Mouse (Mus musculus): ENCODE results near the gene Rhox2f. TPM values are rescaled to one million over a fixed set of nuclear protein-coding genes. Genes with fewer than 3 reads are reported as not detected.
"Not testable (repeated sequence)": the region's sequence is repeated elsewhere in the genome, so short reads cannot be mapped to it uniquely, and the experiment has no call there.

Rhox2f gene
- polyA plus RNA-seq (2015; fragmentation: Nextera tagmentation; extraction: Ambion mirVana), result not detected in 2 replicates

- not testable (repeated sequence) for H3K27me3 ChIP-seq (replicated peaks); H3K27ac ChIP-seq; ATAC-seq (replicated peaks); H3K4me3 ChIP-seq; H3K36me3 ChIP-seq (replicated peaks); H3K4me1 ChIP-seq; H3K9ac ChIP-seq; H3K4me2 ChIP-seq; H3K9me3 ChIP-seq
- WGBS, result 90% methylated on average over 8 of the region's 8 CpGs
Measured at GRCm38 (mm10) chrX:37571105-37571504, at the start of gene Rhox2f. Rhox2f (plus strand) TSS chrX:37571405.

GRCm38 (mm10) chrX:37530152-37530551, 41.1 kb upstream of the Rhox2f start, which contains the start of gene Rhox2e:
Rhox2e (plus strand) TSS chrX:37530452.
- H3K4me3 ChIP-seq; H3K9ac ChIP-seq; H3K4me2 ChIP-seq; H3K4me1 ChIP-seq; H3K36me3 ChIP-seq (replicated peaks); H3K27me3 ChIP-seq (replicated peaks); ATAC-seq (replicated peaks); H3K9me3 ChIP-seq; H3K27ac ChIP-seq: not testable (repeated sequence)
- WGBS, result 85% methylated on average over 2 of the region's 8 CpGs

- H3K27ac ChIP-seq; H3K36me3 ChIP-seq (replicated peaks); H3K9ac ChIP-seq; H3K4me2 ChIP-seq; H3K4me3 ChIP-seq; H3K4me1 ChIP-seq; H3K9me3 ChIP-seq; ATAC-seq (replicated peaks); H3K27me3 ChIP-seq (replicated peaks): not testable (repeated sequence)
- WGBS, result no CpG with 5 or more reads among the region's 4 CpGs
Measured at GRCm38 (mm10) chrX:37541719-37542118, 29.5 kb upstream of the Rhox2f start, which contains the start of gene Rhox3e. Rhox3e (plus strand) TSS chrX:37542019.

- H3K36me3 ChIP-seq (replicated peaks); H3K4me2 ChIP-seq; H3K4me3 ChIP-seq; H3K27me3 ChIP-seq (replicated peaks); H3K9ac ChIP-seq; H3K9me3 ChIP-seq; H3K4me1 ChIP-seq; H3K27ac ChIP-seq; ATAC-seq (replicated peaks): not testable (repeated sequence)
- WGBS, result 99% methylated on average over 9 of the region's 18 CpGs
Measured at GRCm38 (mm10) chrX:37557112-37557511, 14.1 kb upstream of the Rhox2f start, which contains the start of gene Rhox4e. Rhox4e (plus strand) TSS chrX:37557412.

GRCm38 (mm10) chrX:37572638-37573037, 1.4 kb downstream of the Rhox2f start:
- H3K4me3 ChIP-seq; H3K27me3 ChIP-seq (replicated peaks); H3K4me2 ChIP-seq; H3K36me3 ChIP-seq (replicated peaks); H3K4me1 ChIP-seq; H3K9ac ChIP-seq; H3K9me3 ChIP-seq; H3K27ac ChIP-seq; ATAC-seq (replicated peaks): not testable (repeated sequence)
- WGBS, result 74% methylated on average over 2 of the region's 2 CpGs

DNA sequence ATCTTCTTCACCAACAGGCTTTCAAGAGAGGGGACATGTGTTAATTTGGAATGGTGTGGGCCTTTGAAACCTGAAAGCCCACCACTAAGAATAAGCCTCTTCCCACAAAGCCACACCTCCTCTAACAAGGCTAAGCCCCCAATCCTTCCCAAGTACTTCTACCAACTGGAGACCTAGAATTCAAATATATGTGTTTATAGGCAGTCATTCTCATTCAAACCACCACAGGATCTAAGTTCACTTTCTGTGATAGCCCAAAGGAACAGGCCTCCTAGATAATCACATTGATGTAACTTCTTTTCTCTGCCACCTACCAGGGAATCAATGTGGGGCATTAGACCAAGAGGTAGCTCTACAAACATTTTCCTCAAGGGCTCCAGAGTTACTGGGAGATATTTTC, 9.5 kb downstream of the Rhox2f start, which contains the start of gene Rhox3f:
Rhox3f (plus strand) TSS at position 301 of the 400 bp plus-strand sequence.
- not testable (repeated sequence) for H3K27me3 ChIP-seq (replicated peaks); H3K9me3 ChIP-seq; H3K27ac ChIP-seq; H3K4me2 ChIP-seq; ATAC-seq (replicated peaks); H3K4me3 ChIP-seq; H3K9ac ChIP-seq; H3K4me1 ChIP-seq; H3K36me3 ChIP-seq (replicated peaks)

- not testable (repeated sequence) for H3K9ac ChIP-seq; H3K27ac ChIP-seq; H3K36me3 ChIP-seq (replicated peaks); H3K4me3 ChIP-seq; ATAC-seq (replicated peaks); H3K9me3 ChIP-seq; H3K27me3 ChIP-seq (replicated peaks); H3K4me1 ChIP-seq; H3K4me2 ChIP-seq
- 97% methylated on average over 16 of the region's 19 CpGs for WGBS
Measured at GRCm38 (mm10) chrX:37607604-37608003, 36.4 kb downstream of the Rhox2f start, which contains the start of gene Rhox4f. Rhox4f (minus strand) TSS chrX:37607704.

Other genes with a start within 250 kb of the Rhox2f start
- gene Rhox3a2, start 191.4 kb upstream of the Rhox2f start, polyA plus RNA-seq (2015; fragmentation: Nextera tagmentation; extraction: Ambion mirVana), result not detected in 2 replicates
- not detected in 2 replicates for gene Rhox4a2, start 180.6 kb upstream of the Rhox2f start, polyA plus RNA-seq (2015; fragmentation: Nextera tagmentation; extraction: Ambion mirVana)
- gene Rhox2b, start 159.3 kb upstream of the Rhox2f start, polyA plus RNA-seq (2015; fragmentation: Nextera tagmentation; extraction: Ambion mirVana), result not detected in 2 replicates
- gene Rhox4b, start 138.9 kb upstream of the Rhox2f start, polyA plus RNA-seq (2015; fragmentation: Nextera tagmentation; extraction: Ambion mirVana), result not detected in 2 replicates
- not detected in 2 replicates for gene Rhox2c, start 117.7 kb upstream of the Rhox2f start, polyA plus RNA-seq (2015; fragmentation: Nextera tagmentation; extraction: Ambion mirVana)
- gene Rhox3c, start 112.8 kb upstream of the Rhox2f start, polyA plus RNA-seq (2015; fragmentation: Nextera tagmentation; extraction: Ambion mirVana), result not detected in 2 replicates
- not detected in 2 replicates for gene Rhox4c, start 91.1 kb upstream of the Rhox2f start, polyA plus RNA-seq (2015; fragmentation: Nextera tagmentation; extraction: Ambion mirVana)
- not detected in 2 replicates for gene Rhox2d, start 78.0 kb upstream of the Rhox2f start, polyA plus RNA-seq (2015; fragmentation: Nextera tagmentation; extraction: Ambion mirVana)
- not detected in 2 replicates for gene Rhox4d, start 57.0 kb upstream of the Rhox2f start, polyA plus RNA-seq (2015; fragmentation: Nextera tagmentation; extraction: Ambion mirVana)
- not detected in 2 replicates for gene Rhox2e, start 41.0 kb upstream of the Rhox2f start, polyA plus RNA-seq (2015; fragmentation: Nextera tagmentation; extraction: Ambion mirVana)
- not detected in 2 replicates for gene Rhox3e, start 29.4 kb upstream of the Rhox2f start, polyA plus RNA-seq (2015; fragmentation: Nextera tagmentation; extraction: Ambion mirVana)
- not detected in 2 replicates for gene Rhox4e, start 14.0 kb upstream of the Rhox2f start, polyA plus RNA-seq (2015; fragmentation: Nextera tagmentation; extraction: Ambion mirVana)
- gene Rhox3f, start 9.6 kb downstream of the Rhox2f start, polyA plus RNA-seq (2015; fragmentation: Nextera tagmentation; extraction: Ambion mirVana), result not detected in 2 replicates
- not detected in 2 replicates for gene Rhox4f, start 36.3 kb downstream of the Rhox2f start, polyA plus RNA-seq (2015; fragmentation: Nextera tagmentation; extraction: Ambion mirVana)
- not detected in 2 replicates for gene Rhox3g, start 57.2 kb downstream of the Rhox2f start, polyA plus RNA-seq (2015; fragmentation: Nextera tagmentation; extraction: Ambion mirVana)
- not detected in 2 replicates for gene Rhox2g, start 72.1 kb downstream of the Rhox2f start, polyA plus RNA-seq (2015; fragmentation: Nextera tagmentation; extraction: Ambion mirVana)
- gene Rhox4g, start 79.9 kb downstream of the Rhox2f start, polyA plus RNA-seq (2015; fragmentation: Nextera tagmentation; extraction: Ambion mirVana), result not detected in 2 replicates
- gene Rhox3h, start 97.4 kb downstream of the Rhox2f start, polyA plus RNA-seq (2015; fragmentation: Nextera tagmentation; extraction: Ambion mirVana), result not detected in 2 replicates
- gene Rhox2h, start 101.9 kb downstream of the Rhox2f start, polyA plus RNA-seq (2015; fragmentation: Nextera tagmentation; extraction: Ambion mirVana), result not detected in 2 replicates
- gene Rhox5, start 233.4 kb downstream of the Rhox2f start, polyA plus RNA-seq (2015; fragmentation: Nextera tagmentation; extraction: Ambion mirVana), result 0.47 and 0.76 TPM in 2 replicates

All from midbrain, embryonic 15.5 days (tissue).